Mouse (Mus musculus): Measurements from ENCODE around the gene Pnpo. TPM values are rescaled to one million over a fixed set of nuclear protein-coding genes. Genes with fewer than 3 reads are reported as not detected.

The Pnpo gene
- polyA plus RNA-seq, 1 experiment, result 66.0 TPM

DNA sequence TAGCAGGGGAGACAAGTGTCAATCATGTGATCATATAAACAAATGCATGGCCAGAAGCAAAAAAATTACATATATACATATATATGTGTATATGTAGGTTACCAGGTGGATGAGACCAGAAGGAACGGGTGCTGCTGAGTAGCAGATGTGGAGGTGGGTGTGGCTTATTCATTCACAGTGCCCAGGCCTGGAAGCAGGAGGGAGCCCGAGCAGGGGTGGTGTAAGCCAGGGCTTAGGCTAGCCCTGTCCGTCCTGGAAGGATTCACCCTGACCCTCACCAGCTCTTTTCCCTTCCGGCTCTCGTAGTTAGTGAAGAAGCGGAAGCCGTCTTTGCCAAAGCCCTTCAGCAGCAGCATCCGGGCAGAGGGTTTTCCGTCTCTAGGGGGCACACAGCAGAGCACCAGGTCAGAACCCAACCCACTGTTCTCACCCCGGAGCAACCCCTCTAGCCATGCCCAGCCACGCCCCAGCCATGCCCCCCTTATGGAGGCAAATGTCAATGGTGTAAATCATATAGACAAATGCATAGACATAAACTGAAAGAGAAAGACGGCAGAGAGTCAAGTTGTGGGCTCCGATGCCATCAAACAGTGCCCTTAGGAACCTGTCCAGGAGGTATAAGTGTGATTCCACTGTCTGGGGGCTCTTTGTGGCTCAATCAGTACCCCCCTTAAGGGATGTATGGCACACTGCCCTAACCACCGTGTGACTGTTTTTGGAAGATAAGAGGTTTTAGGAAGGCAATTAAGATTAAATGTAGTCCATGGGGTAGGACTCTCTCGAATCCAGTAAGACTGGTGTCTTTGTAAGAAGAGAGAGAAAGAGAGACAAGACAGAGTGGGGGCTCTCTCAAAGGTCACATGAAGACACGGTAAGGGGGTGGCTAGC lies 3.0 kb downstream of the Pnpo start:
- DNase-seq (ENCODE audit: low read depth, low spot score), result no peak
- 51% methylated on average over 16 of the region's 16 CpGs for WGBS

DNA sequence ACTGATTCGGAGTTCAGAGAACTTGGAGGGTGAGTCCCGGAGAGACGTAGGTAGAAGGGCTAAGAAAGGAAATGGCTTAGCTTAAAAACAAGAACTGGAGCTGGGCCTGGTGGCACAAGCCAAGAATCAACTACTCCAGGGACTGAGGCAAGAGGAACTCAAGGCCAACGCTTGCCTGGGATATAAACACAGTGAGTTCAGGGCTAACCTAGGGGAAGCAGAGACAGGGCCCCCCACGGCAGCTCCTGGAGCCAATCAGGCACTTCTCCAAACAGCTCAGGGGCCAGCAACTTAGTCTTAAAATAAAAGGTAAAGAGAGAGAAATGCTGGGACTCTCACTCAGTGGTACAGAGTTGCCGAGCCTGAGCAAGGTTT lies 5.4 kb downstream of the Pnpo start:
- WGBS, result 18% methylated on average over 6 of the region's 6 CpGs
- no peak for DNase-seq (ENCODE audit: low read depth, low spot score)

- 18% methylated on average over 10 of the region's 10 CpGs for WGBS
- DNase-seq (ENCODE audit: low read depth, low spot score), result no peak
Measured at GRCm38 (mm10) chr11:96937549-96938425, 6.0 kb downstream of the Pnpo start.

- WGBS, result 31% methylated on average over 9 of the region's 9 CpGs
- DNase-seq (ENCODE audit: low read depth, low spot score), result no peak
Measured at GRCm38 (mm10) chr11:96935872-96936650, 7.7 kb downstream of the Pnpo start.

DNA sequence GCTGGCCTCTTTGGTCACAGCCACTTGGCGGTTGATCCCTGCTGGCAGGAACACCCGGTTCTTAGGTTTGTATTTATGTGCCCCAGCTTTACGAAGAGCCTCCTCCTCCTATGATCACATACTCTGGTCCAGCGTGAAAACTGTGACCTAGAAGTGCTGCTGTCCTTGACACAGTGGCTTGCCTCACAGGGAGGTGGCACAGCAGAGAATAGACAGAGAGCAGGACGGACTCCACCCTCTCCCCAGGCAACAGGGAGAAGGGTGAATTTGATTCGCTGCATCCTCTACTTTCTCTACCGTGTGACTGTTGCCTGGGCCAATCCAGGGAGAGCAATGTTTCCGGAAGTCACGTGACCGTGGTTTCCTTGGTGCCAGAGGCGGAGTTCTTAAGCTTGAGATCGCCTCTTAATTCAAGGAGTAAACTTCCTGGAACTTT lies 8.8 kb downstream of the Pnpo start:
- 12% methylated on average over 12 of the region's 12 CpGs for WGBS
- peak; percentile 97 for DNase-seq (ENCODE audit: low read depth, low spot score)

DNA sequence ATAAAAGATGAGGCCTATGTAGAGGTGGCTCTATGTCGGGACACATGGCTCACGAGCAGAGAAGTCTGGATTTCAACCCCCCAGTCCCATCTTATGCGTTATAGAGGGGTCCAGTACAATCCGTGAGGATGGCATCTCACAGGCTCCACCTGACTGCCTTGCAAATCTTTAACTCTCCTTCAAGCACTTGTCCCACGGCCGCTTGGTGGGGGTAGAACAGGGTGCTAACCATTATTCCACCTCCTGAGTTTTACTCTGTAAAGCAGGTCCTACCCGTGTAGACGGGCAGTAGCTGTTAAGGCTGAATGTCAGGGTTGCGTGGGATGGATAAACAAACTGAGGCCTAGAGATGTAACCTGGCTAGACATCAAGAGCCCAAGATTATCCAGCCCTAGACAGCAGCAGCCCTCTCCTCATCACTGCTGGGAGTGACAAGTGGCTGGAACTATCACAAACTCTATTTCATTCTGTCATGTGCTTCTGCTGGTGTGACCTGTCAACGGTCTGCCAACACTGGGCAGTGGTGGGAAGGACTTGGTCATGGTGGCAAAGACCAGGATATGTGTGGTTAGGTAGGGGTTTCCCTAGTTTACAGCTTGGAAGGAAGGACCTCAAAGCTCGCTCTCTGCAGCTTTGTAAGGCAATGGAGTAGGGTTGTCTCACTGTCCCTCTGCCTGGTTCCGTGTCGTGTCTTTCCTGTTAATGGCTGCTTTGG lies 10.1 kb downstream of the Pnpo start:
- 35% methylated on average over 13 of the region's 13 CpGs for whole genome bisulfite sequencing
- no peak for DNase-seq (ENCODE audit: low read depth, low spot score)

- DNase-seq (ENCODE audit: low read depth, low spot score), result no peak
- WGBS, result 18% methylated on average over 8 of the region's 8 CpGs
Measured at GRCm38 (mm10) chr11:96931327-96932062, 12.3 kb downstream of the Pnpo start.

DNA sequence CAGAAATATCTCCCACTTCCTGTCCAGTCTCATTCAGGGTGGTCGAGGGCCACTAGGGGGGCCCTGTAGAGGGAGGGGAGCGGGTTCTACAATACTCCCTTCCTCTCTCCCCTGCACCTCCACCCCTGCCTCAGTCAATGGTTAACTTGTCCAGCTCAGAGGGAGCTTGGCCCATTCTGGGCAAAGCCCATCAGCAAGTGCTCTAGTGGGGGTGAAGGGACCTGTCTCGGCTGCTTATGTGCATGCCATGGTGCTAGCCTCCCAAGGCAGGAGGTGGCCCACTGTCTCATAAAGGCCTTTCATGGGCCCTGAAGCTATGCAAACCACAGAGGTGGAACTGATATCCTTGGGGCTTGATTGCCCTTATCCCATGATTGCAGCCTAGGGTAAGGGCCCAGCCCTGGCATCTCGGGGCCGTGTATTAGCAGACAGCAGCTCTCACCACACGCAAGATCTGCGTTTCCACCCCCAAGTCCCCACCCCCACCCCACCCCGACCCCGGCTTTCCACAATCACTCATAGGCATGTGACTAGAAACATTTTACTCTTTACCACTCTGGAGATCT lies 13.9 kb downstream of the Pnpo start:
- DNase-seq (ENCODE audit: low read depth, low spot score), result no peak
- WGBS, result 29% methylated on average over 9 of the region's 9 CpGs

- WGBS, result 10% methylated on average over 13 of the region's 13 CpGs
- DNase-seq (ENCODE audit: low read depth, low spot score), result no peak
Measured at GRCm38 (mm10) chr11:96929096-96929765, 14.6 kb downstream of the Pnpo start.

DNA sequence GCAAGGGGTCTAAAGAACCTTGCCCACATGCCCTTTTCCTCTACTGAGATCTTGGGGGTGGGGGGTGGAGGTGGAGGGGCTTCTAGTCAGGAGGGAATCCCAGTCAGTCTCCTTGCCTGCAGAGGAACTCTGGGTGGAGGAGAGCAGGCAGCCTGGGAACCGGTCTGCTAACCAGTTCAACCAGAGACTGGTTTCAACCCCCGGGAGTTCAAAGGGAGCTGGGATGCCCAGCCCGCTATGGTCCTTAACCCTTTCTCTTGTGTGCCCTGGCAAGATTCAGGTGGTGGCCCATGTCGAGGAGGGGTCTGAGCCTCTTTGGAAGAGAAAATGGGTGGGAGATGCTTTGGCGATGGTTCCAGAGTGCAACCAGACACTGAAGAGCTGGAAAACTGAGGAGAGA lies 15.1 kb downstream of the Pnpo start:
- 10% methylated on average over 5 of the region's 5 CpGs for WGBS
- DNase-seq (ENCODE audit: low read depth, low spot score), result no peak

DNA sequence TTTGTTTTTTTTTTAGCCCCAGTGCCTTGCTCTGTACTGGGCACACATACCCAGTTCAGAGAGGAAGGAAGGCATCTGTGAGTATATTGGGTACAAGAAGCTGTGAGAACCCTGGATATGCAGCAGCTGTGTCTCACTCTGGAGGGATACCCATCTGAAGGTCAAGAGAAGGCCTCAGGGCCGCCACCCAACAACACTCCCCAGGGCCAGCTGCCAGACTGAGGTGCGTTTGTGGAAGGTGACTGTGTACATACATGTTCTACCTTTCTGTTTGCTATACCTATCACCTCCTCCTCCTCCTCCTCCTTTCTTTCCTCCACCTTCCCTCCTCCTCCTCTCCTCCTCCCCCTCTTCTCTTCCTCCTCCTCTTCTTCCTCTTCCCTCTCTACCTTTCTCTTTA lies 15.7 kb downstream of the Pnpo start, which contains the start of gene Prr15l:
Gene Prr15l (plus strand): TSS at position 17 of the 400 bp plus-strand sequence.
- 26% methylated on average over 2 of the region's 2 CpGs for WGBS
- no peak for DNase-seq (ENCODE audit: low read depth, low spot score)

DNA sequence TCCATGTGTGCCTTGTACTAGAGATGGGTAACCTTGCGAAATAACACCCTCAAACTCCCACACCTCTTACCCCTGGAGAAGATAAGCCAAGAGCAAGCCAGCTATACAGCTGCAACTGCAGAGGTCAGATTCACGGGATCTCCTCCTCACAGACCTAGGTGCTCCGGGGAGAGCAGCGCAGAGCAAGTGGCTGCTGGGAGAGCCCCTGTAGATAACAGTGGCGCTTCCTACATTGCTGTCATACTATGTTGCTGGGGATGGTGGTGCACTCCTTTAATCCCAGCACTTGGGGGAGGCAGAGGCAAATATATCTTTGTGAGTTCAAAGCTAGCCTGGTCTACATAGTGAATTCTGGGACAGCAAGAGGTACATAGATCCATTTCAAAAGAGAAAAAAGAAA lies 17.2 kb downstream of the Pnpo start:
- DNase-seq (ENCODE audit: low read depth, low spot score), result no peak
- 82% methylated on average over 5 of the region's 5 CpGs for WGBS

DNA sequence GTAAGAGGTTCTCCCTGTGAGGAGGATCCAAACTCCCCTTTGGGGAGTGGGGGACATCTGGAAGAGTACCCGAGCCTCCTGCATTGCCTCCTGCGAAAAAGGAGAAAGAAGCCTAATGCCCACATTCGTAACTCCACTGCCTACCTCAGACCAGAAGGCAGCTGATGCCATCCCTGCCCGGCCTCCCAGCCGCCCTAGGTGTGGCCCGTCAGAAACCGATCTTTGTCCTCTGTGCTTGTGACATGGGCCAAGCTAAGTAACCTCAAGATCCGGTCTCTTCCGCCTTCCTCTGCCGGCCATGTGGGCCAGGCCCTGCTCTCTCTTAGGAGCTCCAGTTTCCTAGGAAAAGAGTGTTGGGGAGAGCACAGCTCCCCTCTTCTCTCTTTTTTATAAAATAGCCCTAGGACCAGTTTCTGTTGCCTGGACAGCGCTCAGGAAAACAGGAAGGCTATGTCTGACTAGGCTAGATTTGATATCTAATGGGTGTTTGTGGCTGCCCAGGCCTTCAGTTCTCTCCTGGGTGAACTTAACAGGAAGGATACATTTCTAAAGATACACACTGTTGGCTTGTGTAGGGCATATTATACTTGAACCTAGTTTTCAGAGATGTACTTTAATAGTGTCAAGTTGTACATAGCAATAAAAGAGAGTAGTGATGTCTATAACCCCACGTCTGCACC lies 18.2 kb downstream of the Pnpo start:
- WGBS, result 39% methylated on average over 12 of the region's 12 CpGs

GRCm38 (mm10) chr11:96924861-96925260 lies 18.9 kb downstream of the Pnpo start:
- no peak for DNase-seq (ENCODE audit: low read depth, low spot score)
- 58% methylated on average over 11 of the region's 11 CpGs for WGBS

More for the DNA sequence above, 18.2 kb downstream of the Pnpo start:
- no peak for DNase-seq (ENCODE audit: low read depth, low spot score)

GRCm38 (mm10) chr11:96919003-96919402 lies 24.8 kb downstream of the Pnpo start:
- DNase-seq (ENCODE audit: low read depth, low spot score), result no peak
- WGBS, result 20% methylated on average over 6 of the region's 6 CpGs

DNA sequence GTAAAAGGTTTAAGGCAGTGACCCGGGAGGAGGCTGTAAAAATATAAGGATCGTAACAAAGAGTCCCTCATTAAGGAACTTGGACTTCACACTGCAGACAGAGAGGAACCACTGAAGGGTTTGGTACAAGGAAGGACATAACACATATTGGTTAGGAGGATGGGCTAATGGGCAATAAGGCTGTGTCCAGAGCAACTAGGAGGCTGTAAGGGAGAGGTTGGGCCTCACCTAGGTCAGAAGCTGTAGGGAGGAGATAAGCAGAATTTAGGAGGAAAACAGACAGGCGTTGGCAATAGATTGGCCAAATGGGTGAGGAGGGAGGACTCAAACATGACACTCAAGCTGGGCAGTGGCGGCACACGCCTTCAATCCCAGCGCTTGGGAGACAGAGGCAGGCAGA lies 26.4 kb downstream of the Pnpo start:
- DNase-seq (ENCODE audit: low read depth, low spot score), result no peak
- WGBS, result 40% methylated on average over 6 of the region's 6 CpGs

DNA sequence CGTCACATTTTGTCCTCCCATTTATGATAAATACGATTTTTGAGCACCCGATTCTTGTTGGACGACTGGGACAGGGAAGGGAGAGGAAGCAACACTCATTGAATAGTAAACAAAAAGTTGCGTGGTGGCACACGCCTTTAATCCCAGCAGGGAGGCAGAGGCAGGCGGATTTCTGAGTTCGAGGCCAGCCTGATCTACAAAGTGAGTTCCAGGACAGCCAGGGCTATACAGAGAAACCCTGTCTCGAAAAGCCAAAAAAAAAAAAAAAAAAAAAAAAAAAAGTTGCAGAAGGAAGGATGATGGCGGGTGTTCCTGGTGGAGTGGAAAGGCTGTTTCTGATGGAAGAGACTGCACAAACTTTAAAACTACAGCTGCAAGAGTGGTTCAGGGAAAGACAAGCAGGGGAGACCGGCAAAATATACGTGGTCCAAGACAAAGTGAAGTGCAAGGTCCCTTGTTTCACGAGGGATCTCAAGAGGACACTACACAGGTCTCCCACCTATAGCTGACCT lies 26.8 kb downstream of the Pnpo start:
- DNase-seq (ENCODE audit: low read depth, low spot score), result no peak
- 8% methylated on average over 13 of the region's 13 CpGs for WGBS
